Mouse (Mus musculus): ENCODE results near the gene Rpl3.
"Not testable (repeated sequence)": the region's sequence is repeated elsewhere in the genome, so short reads cannot be mapped to it uniquely, and the experiment has no call there.

Gene Rpl3

GRCm38 (mm10) chr15:80091121-80091955, at the start of gene Rpl3, which contains the start of gene Syngr1:
Gene Rpl3 (minus strand): TSS chr15:80091868.
Gene Syngr1 (plus strand): TSS chr15:80091334.
- peak; percentile 59 for DNase-seq (ENCODE audit: low spot score)

- no peak for DNase-seq (ENCODE audit: low spot score)
Observed at GRCm38 (mm10) chr15:80140878-80141277, 49.2 kb upstream of the Rpl3 start.

DNA sequence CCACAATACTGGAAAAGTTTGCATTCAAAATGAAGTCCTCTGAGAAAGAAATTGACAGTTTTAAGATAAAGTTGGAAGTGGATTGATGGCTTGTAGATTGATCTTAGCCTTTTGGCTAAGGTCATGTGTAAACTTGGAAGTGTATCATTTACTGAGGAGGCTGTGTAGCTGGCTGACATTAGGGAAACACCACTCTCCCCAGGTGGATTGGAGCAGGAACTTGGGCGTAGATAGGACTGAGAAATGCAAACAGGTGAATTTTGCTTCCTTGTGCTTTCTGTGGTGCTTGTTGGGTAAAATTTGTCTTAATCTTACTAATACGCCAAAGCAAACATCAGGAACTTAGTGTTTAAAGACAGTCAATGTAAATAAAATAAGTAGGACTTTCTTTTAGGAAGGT, 48.6 kb upstream of the Rpl3 start:
- DNase-seq (ENCODE audit: low spot score) = no peak

DNA sequence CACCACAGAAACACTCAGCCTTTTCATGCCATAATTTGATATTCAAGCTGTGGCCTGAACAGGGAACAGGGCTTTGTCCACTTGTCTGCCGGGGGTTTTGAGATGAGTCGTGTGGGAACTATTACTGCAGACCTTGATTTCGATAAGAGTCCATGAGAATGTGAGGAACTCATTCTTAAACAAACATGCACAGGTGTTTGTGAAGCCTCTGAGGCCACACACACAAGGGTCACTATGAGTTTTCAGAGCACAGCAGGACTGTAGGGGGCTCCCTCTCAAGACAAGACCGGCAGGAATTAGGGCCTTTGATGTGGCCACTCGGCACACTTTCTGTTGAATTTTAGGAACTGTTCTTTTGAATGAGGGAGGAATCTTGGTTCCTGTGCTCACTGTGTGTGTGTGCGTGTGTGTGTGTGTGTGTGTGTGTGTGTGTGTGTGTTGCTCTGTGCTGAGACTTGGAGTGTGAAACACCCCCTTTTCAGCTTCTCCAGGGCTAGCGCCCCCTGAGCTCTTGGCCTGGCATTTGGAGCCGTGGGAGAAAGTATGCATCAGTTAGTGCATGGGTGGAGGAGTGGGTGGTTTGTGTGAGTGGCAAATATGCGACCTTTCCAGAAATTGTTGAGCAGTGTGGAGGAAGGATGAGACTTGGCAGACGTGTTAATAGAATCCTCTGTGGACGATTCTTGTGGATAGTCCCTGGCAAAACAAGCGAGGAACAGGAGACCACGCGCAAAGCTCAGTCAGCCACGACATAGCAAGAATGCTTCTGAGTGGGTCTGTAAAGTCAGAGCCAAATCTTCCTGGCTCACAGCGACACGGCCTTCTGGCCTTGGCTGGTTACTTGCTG, 46.5 kb upstream of the Rpl3 start:
- DNase-seq (ENCODE audit: low spot score) = peak; percentile 57

DNA sequence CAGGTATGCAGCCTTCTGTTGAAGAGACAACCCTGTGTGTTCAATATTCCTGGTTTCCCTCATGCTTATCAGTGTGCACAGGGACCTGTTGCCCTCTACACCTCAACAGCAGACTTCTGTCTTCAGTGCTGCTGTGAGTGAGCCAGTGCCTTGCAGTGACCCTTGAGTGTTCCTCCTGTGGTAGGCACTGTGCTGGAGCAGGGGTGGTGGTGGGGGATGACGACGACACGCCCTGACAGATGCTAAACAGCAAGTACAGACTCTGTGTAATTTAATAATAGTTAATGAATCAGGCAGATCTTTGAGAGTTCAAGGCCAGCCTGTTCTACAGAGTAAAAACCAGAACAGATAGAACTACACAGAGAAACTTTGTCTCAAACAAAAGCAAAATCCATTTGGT, 45.0 kb upstream of the Rpl3 start:
- DNase-seq (ENCODE audit: low spot score) = no peak

DNA sequence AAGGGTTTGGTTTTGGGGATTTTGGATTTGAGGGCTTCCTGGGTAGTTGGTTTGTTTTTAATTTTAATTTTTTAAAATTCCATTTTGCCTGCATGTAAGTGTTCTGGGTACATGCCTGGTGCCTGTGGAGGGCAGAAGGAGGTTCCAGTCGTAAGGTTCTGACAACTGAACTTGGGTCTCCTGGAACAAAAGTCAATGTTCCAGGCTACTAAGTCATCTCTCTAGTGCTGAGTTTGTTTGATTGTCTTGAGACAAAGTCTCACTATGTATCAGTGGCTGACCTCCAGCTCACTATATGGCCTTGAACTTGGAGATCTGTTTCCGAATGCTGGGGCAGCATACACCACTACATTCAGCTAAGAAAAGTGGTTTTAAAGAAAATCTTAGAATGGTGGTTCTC, 43.8 kb upstream of the Rpl3 start:
- DNase-seq (ENCODE audit: low spot score) = no peak

GRCm38 (mm10) chr15:80134450-80134847, 42.8 kb upstream of the Rpl3 start:
- no peak for DNase-seq (ENCODE audit: low spot score)

GRCm38 (mm10) chr15:80133682-80134449, 42.2 kb upstream of the Rpl3 start:
- no peak for DNase-seq (ENCODE audit: low spot score)

DNA sequence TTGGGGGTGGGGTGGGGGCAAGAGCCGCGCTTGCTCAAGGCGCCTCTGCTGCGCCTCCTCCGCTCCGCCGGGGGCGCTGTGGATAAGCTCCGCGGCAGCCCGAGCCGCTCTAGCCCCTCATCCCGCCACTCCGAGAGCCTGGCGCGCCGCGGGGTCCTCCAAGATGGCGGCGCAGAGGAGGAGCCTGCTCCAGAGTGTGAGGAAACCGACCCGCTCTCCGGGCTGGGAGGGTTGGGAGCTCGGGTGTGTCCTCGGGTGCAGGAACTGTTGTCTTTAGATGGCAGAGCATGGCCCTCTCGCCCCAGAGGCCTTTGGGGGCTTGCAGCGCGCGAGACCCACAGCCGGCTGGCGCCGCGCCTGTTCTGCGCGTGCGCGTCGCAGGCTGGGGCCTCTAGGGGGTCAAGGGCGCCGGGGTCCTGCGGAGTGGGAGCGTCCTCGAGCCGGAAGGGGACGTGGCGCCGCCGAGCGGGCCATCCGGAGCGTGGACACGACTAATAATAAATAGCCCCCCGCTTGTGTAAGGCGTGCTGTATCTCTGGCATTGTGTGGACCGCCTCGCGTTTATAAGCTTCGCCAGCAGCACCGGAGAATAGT, 41.4 kb upstream of the Rpl3 start, which contains the start of gene Tab1:
Tab1 (plus strand) TSS at position 135 of the 594 bp plus-strand sequence.
- peak; percentile 85 for DNase-seq (ENCODE audit: low spot score)

GRCm38 (mm10) chr15:80132452-80132851, 40.8 kb upstream of the Rpl3 start:
- no peak for DNase-seq (ENCODE audit: low spot score)

GRCm38 (mm10) chr15:80131421-80131820, 39.8 kb upstream of the Rpl3 start:
- DNase-seq (ENCODE audit: low spot score) = no peak

- DNase-seq (ENCODE audit: low spot score) = no peak
Observed at GRCm38 (mm10) chr15:80130689-80131088, 39.0 kb upstream of the Rpl3 start.

DNA sequence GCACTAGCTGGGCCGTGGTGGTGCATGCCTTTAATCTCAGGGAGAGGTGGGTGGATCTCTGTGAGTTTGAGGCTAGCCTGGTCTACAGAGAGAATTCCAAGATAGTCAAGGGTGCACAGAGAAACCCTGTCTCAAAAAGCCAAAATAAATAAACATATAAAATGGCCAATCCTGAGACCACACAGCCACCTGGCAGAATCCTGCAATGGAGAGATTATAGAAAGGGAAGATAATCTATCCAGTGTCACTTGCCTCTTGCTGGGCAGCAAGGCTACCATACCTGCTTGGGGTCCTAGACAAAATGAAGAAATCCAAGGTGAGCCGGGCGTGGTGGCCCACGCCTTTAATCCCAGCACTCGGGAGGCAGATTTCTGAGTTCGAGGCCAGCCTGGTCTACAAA, 38.3 kb upstream of the Rpl3 start:
- no peak for DNase-seq (ENCODE audit: low spot score)

DNA sequence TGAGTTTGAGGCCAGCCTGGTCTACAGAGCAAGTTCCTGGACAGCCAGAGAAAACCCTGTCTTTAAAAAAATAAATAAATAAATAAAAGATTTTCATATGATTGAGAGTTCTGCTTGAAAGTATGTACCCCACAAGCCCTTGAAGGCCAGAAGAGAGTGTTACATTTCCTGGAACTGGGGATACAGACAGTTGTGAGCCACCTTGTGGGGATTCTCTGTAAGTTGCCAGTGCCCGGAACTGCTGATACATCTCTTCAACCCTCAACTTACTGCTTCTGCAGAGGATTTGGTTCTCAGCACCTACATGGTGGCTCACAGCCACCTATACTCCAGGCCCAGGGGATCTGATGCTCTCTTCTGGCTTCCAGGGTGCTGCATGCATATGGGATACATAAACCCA, 35.5 kb upstream of the Rpl3 start:
- DNase-seq (ENCODE audit: low spot score) = no peak

GRCm38 (mm10) chr15:80124651-80125050, 33.0 kb upstream of the Rpl3 start:
- no peak for DNase-seq (ENCODE audit: low spot score)

DNA sequence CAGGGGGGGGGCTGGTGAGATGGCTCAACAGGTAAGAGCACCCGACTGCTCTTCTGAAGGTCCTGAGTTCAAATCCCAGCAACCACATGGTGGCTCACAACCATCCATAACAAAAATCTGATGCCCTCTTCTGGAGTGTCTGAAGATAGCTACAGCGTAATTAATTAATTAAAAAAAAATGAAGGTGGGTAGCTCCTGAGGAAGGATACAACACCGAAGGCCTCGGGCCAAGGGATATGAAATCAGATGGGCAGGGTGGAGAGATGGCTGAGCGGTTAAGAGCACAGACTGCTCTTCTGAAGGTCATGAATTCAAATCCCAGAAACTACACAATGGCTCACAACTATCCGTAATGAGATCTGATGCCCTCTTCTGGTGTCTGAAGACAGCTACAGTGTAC, 30.8 kb upstream of the Rpl3 start:
- DNase-seq (ENCODE audit: low spot score) = not testable (repeated sequence)

DNA sequence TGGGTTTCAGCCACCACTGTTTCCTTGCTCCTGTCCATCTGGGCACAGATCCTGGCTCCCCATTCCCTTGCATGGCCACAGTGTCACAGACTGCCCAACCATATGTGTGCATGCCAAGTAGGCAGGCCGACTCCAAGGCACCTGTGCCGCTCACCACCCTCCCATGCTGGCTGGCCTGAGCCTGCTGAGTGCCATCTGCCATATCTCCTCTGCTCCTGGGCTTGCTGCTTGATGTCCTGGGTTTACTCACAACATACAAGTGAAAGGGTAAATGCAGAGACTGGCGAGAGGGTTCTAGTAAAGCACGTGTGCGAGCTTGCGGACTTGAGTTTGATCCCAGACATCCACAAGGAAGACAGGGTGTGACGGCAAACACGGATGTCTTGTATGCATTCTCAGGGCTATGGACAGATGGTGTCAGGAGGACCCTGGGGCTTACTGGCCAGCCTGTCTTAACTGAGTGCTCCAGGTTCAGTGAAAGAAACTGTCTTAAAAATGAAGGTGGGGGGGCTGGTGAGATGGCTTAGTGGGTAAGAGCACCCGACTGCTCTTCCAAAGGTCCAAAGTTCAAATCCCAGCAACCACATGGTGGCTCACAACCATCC, 30.2 kb upstream of the Rpl3 start:
- DNase-seq (ENCODE audit: low spot score) = no peak

GRCm38 (mm10) chr15:80119076-80119475, 27.4 kb upstream of the Rpl3 start:
- DNase-seq (ENCODE audit: low spot score) = no peak

DNA sequence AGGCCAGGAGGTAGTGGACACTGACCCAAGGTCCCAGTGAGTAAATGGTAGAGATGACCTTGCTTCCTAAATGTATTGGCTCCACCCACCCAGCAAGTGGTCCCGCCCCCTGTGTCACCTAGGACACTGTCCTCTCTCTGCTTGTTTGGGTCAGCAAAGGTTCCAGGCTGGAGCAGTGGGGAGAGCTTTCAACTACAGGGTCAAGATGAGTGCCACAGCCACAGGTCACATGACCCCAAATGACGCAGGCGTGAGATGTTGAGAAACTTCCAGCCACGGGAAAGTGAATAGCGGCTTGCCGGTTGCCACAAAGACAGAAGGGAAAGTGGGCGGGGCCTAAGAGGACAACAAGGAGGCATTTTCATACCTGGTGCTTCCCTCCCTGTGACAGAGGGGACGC, 25.5 kb upstream of the Rpl3 start:
- no peak for DNase-seq (ENCODE audit: low spot score)

- no peak for DNase-seq (ENCODE audit: low spot score)
Observed at GRCm38 (mm10) chr15:80115866-80116794, 24.5 kb upstream of the Rpl3 start.

Data from left cerebral cortex, adult 11 months (tissue).